Mouse (Mus musculus) cerebellum, adult 2 months (tissue): ENCODE results near the gene Rpusd1. TPM values are rescaled to one million over a fixed set of nuclear protein-coding genes. Genes with fewer than 3 reads are reported as not detected.

Source experiments
- DNase-seq, 2 experiments: peaks; one replicate each; pipeline ENCODE4 v3.0.0; 2021
- H3K27ac ChIP-seq: fragments of 200-500 bp; 2 replicates; pipeline ENCODE4 v1.5.1; 2012; ENCODE audit warnings: low read length, control low read depth, inconsistent platforms; ENCODE audit not compliant: insufficient read depth
- H3K27me3 ChIP-seq: fragments of 200-500 bp; 2 replicates; pipeline ENCODE4 v1.6.1; 2012; ENCODE audit warnings: inconsistent platforms, mild to moderate bottlenecking, low read length, moderate library complexity; ENCODE audit not compliant: control insufficient read depth, insufficient read depth
- H3K4me1 ChIP-seq: fragments of 200-500 bp; 2 replicates; pipeline ENCODE4 v1.6.1; 2011; ENCODE audit warnings: low read length; ENCODE audit not compliant: control insufficient read depth, insufficient read depth
- H3K4me3 ChIP-seq: fragments of 200-500 bp; replicated peaks from 2 replicates; pipeline ENCODE3; 2011; ENCODE audit warnings: mild to moderate bottlenecking, low read depth, low read length, control low read depth; ENCODE audit not compliant: insufficient read depth
- CTCF ChIP-seq: fragments of 200-500 bp; IDR thresholded peaks from 2 replicates; pipeline ENCODE4 v1.5.1; 2011; ENCODE audit warnings: low read depth, mild to moderate bottlenecking, control low read depth, low read length, moderate library complexity, borderline replicate concordance; ENCODE audit not compliant: insufficient read depth
- POLR2A ChIP-seq: fragments of 200-500 bp; IDR thresholded peaks from 2 replicates; pipeline ENCODE4 v1.6.1; 2011; ENCODE audit warnings: low read length, control low read depth, borderline replicate concordance; ENCODE audit not compliant: insufficient read depth
- WGBS: fragments of 180-500 bp; shearing (Covaris S2); methylation state at CpG from one replicate; pipeline ENCODE4 v1.1.7; 2018; 5-methylcytosine and 5-hydroxymethylcytosine counted together
- polyA plus RNA-seq: library from polyadenylated mRNA; depleted of rRNA; stranded (reverse); fragments of >200 nt; gene quantifications from 2 replicates; pipeline ENCODE4 v1.2.3, GENCODE M21; 2012; rRNA removed

The Rpusd1 gene
- 96.4 and 97.4 TPM in 2 replicates for polyA plus RNA-seq

DNA sequence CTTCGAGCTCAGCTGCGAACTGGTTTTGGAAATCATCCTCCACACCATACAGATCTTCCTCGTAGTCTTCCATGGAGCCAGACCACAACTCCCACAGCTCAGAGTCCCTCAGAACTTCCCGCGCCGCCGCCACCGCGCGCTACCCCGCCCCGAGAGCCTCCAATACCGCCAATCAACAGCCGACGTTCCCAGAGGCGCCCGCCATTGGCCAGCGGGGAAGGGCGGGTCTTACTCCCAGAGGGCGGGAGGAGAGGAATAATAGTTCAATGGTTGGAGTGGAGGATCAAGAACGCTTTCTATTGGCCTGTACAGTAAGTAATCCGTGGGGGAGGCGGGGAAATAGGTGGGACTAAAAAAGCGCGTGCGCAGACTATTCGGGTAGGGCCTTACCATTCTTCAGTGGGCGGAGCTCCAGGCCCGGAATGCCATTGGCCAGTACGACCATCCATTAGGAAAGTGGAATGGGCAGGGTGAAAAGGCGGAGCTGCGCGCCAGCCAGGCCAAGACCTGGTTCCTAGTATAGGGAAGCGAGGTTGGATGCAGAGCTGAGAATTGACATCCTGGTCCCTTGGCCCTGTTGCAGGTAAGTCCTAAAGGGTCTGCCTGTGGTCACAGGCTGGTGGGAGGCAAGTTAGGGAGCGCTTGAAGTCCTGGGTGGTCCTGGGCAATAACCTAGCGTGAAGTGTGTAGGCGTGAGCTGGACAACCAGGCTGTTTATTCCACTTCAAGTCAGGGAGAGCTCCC lies at the start of gene Rpusd1, which contains the start of gene Chtf18:
TSS of gene Rpusd1 (plus strand) at position 406 of the 744 bp plus-strand sequence.
TSS of gene Chtf18 (minus strand) at position 155 of the 744 bp plus-strand sequence.
- H3K27me3 ChIP-seq = no peaks in the 10 kb centered on the region
- H3K27ac ChIP-seq = 0 out of 2 replicates have a peak within 1 kb of the TSS, but pooled peaks have one; percentile 48
- peak within 1 kb of the TSS; percentile 95 for H3K4me3 ChIP-seq
- DNase-seq = peak; percentile 99 to 100
- under 1% methylated on average over 37 of the region's 37 CpGs for WGBS
- no peak for TF ChIP-seq CTCF
- peak; percentile 92; the same call in 1 of the 2 replicates for TF ChIP-seq POLR2A
- peaks cover 9% of the 10 kb centered on the region for H3K4me1 ChIP-seq

DNA sequence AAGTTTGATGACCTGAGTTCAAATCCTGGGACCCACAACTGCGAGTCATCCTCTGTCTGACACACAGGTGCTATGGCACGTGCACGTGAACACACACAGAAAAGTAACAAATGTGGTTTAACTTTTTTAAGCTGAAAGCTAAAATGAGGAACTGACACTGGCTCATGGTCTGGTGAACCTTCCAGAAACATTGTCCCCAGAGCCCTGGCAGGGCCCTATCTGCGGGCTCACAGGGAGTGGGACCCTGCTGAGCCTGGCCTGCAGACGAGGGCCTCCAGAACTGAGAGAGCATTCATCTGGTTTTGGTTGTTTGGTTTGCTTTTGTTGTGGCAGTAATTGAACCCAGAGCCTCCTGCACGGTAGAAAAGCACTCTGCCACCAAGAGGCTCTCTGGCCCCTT lies 49.5 kb upstream of the Rpusd1 start:
- DNase-seq = no peak
- no peak for TF ChIP-seq CTCF
- no peak for TF ChIP-seq POLR2A

DNA sequence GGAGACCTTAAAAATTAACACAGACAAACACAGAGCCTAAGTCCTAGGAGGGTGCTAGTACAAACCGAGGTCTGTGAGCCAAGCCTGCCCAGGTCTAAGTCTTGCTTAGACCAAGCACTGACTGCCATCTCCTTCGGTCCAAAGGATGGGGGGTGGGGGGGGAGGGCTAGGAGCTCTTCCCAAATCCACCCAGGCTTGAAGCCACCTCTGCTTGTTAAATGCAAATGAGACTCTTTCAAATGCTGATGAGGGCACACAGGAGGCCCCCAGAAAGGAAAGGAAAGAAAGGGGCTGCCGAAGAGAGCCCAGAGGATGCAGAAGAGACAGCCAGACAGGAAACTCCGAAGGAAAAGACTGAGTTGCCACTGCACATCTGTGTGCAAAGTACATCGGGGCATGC lies 47.7 kb upstream of the Rpusd1 start:
- 10% methylated on average over 5 of the region's 5 CpGs for WGBS
- H3K27ac ChIP-seq = no peak overlapping the region

More for the DNA sequence above, 49.5 kb upstream of the Rpusd1 start:
- Histone ChIP-seq H3K27me3 (no peaks in the 10 kb centered on the region), H3K4me3 (no peak overlapping the region), H3K4me1 (no peaks in the 10 kb centered on the region), H3K27ac (no peak overlapping the region)
- 59% methylated on average over 6 of the region's 6 CpGs for WGBS

DNA sequence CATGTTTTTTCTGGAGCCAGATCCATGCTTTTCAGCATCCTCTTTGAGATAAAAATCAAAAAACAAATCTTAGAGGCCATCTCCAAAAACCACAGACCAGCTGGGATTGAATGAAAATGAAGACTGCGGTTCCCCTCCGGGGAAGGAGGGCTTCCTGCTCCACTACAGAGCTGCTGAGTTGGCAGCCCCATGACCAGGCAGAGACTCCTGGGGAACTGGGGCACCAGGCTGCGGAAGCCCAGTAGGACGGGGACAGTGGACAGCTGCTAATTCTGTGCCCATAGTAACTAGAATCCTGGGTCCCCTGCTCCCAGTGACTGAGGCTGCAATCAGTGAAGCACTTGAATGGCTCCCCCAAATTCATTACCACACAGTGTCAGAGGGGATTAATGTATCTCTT lies 45.8 kb upstream of the Rpusd1 start:
- TF ChIP-seq CTCF (no peak), POLR2A (no peak)
- no peaks in the 10 kb centered on the region for H3K27me3 ChIP-seq
- H3K4me1 ChIP-seq = no peaks in the 10 kb centered on the region
- no peak overlapping the region for H3K4me3 ChIP-seq
- no peak overlapping the region for H3K27ac ChIP-seq
- DNase-seq = no peak
- 51% methylated on average over 4 of the region's 4 CpGs for WGBS

More for the DNA sequence above, 47.7 kb upstream of the Rpusd1 start:
- Histone ChIP-seq H3K27me3 (no peaks in the 10 kb centered on the region), H3K4me1 (no peaks in the 10 kb centered on the region), H3K4me3 (no peak overlapping the region)
- TF ChIP-seq CTCF = no peak
- no peak for DNase-seq

DNA sequence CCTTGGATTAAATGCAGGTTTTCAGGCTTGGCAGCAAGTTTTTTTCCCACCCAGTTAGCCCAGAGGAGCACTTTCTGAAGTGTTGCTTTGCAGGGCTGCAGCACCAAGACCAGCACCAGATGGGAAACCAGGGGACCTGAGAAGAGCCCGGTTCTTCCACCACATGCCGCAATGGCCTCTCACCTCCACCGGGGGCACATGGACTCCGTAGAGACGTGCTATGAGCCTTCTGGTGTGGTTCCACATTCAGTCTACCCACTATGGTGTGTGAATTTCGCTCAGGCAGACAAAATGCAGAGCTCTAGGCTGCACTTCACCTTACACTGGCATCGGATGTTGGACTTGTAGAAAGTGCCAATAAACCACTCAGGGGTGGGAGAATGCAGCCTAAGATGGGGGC lies 41.1 kb upstream of the Rpusd1 start:
- H3K27ac ChIP-seq = no peak overlapping the region
- DNase-seq = no peak
- H3K4me3 ChIP-seq = no peak overlapping the region
- TF ChIP-seq POLR2A (no peak), CTCF (no peak)
- H3K4me1 ChIP-seq = no peaks in the 10 kb centered on the region
- H3K27me3 ChIP-seq = no peaks in the 10 kb centered on the region
- WGBS = 34% methylated on average over 7 of the region's 7 CpGs

DNA sequence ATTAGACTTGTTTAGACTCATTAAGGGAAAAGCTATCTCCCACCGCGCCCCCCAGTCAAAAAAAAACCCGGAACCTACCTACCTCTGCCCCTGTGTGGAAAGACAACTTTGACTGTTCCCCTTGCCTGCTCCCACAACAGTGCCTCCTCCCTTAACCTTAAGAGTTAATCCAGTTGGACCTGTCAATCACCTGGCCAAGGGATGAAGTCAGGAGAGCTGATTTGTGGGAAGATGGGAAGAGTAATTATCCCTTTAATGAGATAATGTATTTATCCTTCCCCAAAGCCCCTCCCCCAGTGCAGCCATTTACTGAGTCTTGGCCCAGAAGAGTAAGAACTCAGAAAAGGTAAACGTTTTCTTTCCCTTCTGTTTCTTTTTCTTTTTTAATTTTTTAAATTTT lies 38.5 kb upstream of the Rpusd1 start:
- Histone ChIP-seq H3K4me3 (no peak overlapping the region), H3K4me1 (no peaks in the 10 kb centered on the region), H3K27me3 (no peaks in the 10 kb centered on the region), H3K27ac (no peak overlapping the region)
- 83% methylated on average over 4 of the region's 4 CpGs for WGBS
- no peak for DNase-seq
- TF ChIP-seq POLR2A (no peak), CTCF (no peak)

DNA sequence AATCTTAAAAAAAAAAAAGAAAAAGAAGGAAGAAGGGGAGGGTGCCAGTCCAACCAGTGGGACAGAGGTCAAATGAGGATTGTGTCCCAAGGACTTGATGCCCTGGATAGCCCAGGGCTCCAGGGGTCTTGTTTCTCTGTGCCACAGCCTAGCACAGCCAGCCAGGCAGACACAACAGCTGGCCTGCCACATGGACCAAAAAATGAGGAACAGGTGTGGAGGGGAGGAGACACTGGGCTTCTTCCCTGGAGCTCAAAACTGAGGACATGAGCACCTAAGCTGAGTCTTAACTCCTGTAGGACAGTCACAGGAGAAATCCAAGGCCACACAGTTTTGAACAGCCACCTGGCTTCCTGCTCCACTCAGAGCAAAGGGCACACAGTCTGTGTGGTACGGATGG lies 31.2 kb upstream of the Rpusd1 start:
- TF ChIP-seq CTCF = no peak
- no peak for TF ChIP-seq POLR2A
- DNase-seq = no peak
- no peak overlapping the region for H3K4me3 ChIP-seq
- no peak overlapping the region for H3K27ac ChIP-seq
- 35% methylated on average over 1 of the region's 1 CpGs for WGBS
- no peaks in the 10 kb centered on the region for H3K4me1 ChIP-seq
- no peaks in the 10 kb centered on the region for H3K27me3 ChIP-seq

DNA sequence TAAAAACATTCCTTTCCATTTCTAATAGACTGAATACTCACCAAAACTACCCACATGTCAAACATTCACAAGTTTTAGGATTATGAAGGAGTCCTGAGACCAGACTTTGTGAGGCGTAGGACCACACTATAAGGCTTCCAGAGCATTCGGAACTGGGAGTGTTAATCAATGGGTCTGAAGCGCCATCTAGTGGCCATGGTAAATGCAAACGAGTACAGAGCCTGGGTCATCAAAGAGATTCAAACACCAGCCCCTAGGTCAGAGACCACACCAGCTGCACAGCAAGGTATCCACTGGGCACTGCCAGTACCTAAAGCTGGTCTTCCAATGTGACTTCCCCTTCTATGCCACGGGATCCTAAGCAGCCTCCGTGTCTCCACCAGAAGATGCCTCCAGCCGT lies 29.0 kb upstream of the Rpusd1 start:
- peak; percentile 57 to 73 for DNase-seq
- H3K27ac ChIP-seq = no peak overlapping the region
- TF ChIP-seq CTCF = peak; percentile 84
- TF ChIP-seq POLR2A = no peak
- H3K4me3 ChIP-seq = no peak overlapping the region
- WGBS = 9% methylated on average over 7 of the region's 7 CpGs
- H3K4me1 ChIP-seq = no peaks in the 10 kb centered on the region
- H3K27me3 ChIP-seq = no peaks in the 10 kb centered on the region
